Mouse (Mus musculus): ENCODE data around the gene Rras2. TPM values are rescaled to one million over a fixed set of nuclear protein-coding genes. Genes with fewer than 3 reads are reported as not detected.
A peak's percentile ranks its signal among the peaks of the same experiment; 100 is the strongest.

The Rras2 gene
- polyA plus RNA-seq, 1 experiment, result 1.6 TPM

DNA sequence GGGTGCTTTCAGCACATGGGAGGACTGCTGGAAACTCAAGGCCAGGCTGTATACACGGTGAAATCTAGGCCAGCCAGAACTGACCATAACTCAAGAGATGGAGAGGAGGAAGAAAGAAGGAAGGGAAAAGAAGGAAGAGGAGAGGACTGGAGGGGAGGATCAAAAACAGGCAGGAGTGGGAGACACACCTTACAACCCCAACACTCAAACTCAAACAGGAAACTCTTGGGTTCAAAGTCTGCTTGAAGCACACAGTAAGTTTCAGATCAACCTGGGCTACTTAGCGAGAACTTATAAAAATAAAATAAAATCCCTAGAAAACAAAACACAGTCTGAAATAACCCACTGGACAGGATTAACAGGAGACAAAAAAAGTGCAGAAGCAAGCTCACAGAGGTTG, 71.8 kb downstream of the Rras2 start:
- no peak for TF ChIP-seq FLI1 (IDR thresholded peaks at IDR 0.05; ENCODE audit: low read length)
- no peak for TF ChIP-seq GATA1 (IDR thresholded peaks at IDR 0.05; ENCODE audit: borderline replicate concordance, low read length)
- Histone ChIP-seq H3K27me3 (replicated peaks) (no peaks in the 10 kb centered on the region), H3K4me1 (peaks cover 78% of the 10 kb centered on the region), H3K4me3 (replicated peaks) (no peak overlapping the region), H3K9me3 (no peaks in the 10 kb centered on the region), H3K36me3 (replicated peaks; ENCODE audit: low read length) (no peaks in the 10 kb centered on the region)

DNA sequence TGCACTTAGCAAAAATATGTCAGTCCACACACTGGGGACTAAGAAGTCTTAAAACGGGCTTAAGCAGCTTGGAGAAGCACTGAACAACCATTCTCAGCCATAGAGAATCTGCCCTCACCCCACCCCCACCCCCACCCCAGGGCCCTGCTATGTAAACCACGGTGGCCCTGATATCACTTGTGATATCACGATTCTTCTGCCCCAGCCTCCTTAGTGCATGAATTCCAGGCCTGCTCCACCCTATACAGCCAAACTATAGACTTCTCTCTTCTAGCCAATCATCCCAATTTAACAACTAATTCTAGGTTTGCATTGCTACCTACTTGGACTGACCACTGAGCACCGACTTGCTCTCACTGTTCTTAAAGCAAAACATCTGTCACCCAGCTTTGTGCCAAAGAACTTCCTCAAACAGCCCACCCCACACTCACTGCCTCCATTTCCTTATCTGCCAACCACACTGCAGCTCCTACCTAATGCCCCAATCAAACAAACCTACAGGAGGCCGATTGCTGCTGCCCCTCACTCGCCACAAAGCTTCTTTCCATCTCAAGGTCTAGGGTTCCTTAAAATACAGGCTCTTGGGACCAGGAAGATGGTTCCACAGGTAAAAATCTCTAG, 73.5 kb downstream of the Rras2 start:
- H3K36me3 ChIP-seq (replicated peaks; ENCODE audit: low read length), result no peaks in the 10 kb centered on the region
- peaks cover 70% of the 10 kb centered on the region for H3K4me1 ChIP-seq
- no peaks in the 10 kb centered on the region for H3K9me3 ChIP-seq
- peaks cover 2% of the 10 kb centered on the region for H3K27me3 ChIP-seq (replicated peaks)
- peak overlapping the region; percentile 84 for H3K4me3 ChIP-seq (replicated peaks)
- no peak for TF ChIP-seq GATA1 (IDR thresholded peaks at IDR 0.05; ENCODE audit: borderline replicate concordance, low read length)
- TF ChIP-seq FLI1 (IDR thresholded peaks at IDR 0.05; ENCODE audit: low read length), result no peak

DNA sequence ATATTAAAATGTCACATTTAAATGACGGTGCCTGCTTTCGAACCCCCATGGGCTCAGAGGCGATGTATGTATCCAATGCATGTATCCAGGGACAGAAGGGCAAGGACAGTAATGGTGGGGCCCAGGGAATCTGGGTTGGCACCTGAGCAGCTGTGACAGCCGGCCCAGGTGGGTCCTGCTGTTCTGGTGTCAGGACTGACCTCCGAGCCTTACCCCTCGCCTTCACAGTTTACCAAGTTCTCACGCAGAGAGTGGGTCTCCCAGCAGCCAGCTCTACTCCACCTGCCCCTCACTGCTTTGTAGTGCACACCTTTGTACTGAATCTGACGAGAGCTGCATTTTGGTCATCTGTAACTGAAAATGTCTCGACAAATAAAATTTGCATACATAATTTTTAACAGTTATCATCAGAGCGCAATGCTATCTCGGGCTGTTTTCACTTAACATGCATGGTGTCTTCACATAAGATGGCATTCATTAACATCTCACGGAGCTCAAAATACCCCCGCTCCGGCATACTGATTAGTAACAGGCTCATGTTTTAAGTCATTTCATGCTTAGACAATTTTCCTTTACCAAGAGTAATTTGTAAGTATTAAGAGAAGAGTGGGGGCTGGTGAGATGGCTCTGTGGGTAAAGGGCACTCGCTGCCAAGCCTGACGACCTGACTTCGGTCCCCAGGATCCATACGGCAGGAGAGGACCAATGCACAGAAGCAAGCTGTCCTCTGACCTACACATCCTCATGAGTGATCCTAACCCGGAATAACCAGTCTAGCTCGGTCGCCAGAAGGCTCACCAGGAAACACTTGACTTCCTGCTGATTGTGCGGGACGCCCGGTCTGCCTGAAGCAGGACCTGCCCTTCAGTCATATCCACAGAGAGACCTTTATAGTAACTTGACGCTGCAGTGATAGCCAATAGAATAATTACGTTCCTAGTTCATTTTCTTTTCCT, 74.3 kb downstream of the Rras2 start:
- H3K4me3 ChIP-seq (replicated peaks), result peak overlapping the region; percentile 84
- no peaks in the 10 kb centered on the region for H3K9me3 ChIP-seq
- peaks cover 2% of the 10 kb centered on the region for H3K27me3 ChIP-seq (replicated peaks)
- TF ChIP-seq FLI1 (IDR thresholded peaks at IDR 0.05; ENCODE audit: low read length), result no peak
- no peak for TF ChIP-seq GATA1 (IDR thresholded peaks at IDR 0.05; ENCODE audit: borderline replicate concordance, low read length)
- peaks cover 70% of the 10 kb centered on the region for H3K4me1 ChIP-seq
- H3K36me3 ChIP-seq (replicated peaks; ENCODE audit: low read length), result no peaks in the 10 kb centered on the region

DNA sequence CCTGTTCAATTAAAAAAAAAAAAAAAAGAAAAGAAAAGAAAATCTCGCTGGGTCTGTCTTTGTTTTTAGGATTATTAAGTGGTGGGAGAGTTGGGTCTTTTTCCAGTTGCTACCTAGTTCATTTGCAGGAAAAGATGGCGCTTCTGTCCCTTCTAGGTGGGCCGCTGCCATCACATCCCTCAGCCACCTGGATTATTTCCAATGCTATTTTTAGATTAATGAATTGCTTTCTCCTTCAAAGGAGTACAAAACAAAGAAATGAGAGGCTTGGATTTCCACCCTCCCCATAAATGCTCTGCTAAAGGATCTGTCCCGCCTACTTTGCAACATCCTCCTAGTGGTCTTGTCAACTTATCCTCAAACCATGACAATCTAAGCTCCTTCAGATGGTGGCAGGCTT, 76.2 kb downstream of the Rras2 start:
- H3K4me1 ChIP-seq, result peaks cover 57% of the 10 kb centered on the region
- peaks cover 2% of the 10 kb centered on the region for H3K27me3 ChIP-seq (replicated peaks)
- H3K36me3 ChIP-seq (replicated peaks; ENCODE audit: low read length), result no peaks in the 10 kb centered on the region
- H3K9me3 ChIP-seq, result no peaks in the 10 kb centered on the region
- no peak overlapping the region for H3K4me3 ChIP-seq (replicated peaks)
- TF ChIP-seq FLI1 (IDR thresholded peaks at IDR 0.05; ENCODE audit: low read length) (no peak), GATA1 (IDR thresholded peaks at IDR 0.05; ENCODE audit: borderline replicate concordance, low read length) (no peak)

DNA sequence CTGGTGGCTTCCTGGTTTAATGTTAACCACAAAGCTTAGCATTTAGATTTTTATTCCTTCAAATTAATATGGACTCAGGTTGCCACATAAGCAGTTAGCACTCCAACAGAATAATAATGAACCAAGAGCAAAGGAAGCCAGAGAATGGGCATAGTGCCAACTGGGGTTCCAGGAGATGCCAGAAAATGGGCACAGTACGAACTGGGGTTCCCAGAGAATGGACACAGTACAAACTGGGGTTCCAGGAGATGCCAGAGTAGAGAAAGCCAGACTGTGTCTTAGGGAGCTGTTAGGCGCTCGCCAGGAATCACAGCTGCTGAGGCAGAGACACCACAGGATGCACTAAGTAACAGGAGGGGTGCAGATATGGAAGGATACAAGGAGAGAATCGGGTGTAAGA, 80.3 kb downstream of the Rras2 start:
- TF ChIP-seq GATA1 (IDR thresholded peaks at IDR 0.05; ENCODE audit: borderline replicate concordance, low read length) (no peak), FLI1 (IDR thresholded peaks at IDR 0.05; ENCODE audit: low read length) (no peak)
- no peaks in the 10 kb centered on the region for H3K36me3 ChIP-seq (replicated peaks; ENCODE audit: low read length)
- no peaks in the 10 kb centered on the region for H3K9me3 ChIP-seq
- H3K4me1 ChIP-seq, result peaks cover 30% of the 10 kb centered on the region
- peaks cover 17% of the 10 kb centered on the region for H3K27me3 ChIP-seq (replicated peaks)
- H3K4me3 ChIP-seq (replicated peaks), result no peak overlapping the region

DNA sequence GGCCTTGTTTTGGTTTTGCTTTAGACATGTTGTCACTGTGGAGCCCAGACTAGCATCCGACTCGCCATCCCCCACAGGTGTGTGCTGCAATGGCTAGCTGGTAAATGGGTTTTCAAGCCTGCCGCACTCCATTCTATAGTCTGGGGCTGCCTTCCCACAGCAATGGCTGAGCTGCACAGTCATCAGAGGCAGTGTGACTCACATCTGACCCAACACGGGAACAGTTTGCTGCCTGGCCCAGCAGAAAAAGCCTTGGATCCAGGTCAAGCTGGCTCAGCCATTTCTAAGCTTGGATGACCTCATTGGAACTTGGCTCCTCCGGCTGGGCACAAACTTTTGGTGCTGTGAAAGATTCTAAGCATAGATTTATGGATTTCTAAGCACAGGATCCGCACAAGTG, 88.0 kb downstream of the Rras2 start:
- no peak for TF ChIP-seq GATA1 (IDR thresholded peaks at IDR 0.05; ENCODE audit: borderline replicate concordance, low read length)
- no peak overlapping the region for H3K4me3 ChIP-seq (replicated peaks)
- no peaks in the 10 kb centered on the region for H3K36me3 ChIP-seq (replicated peaks; ENCODE audit: low read length)
- peaks cover 42% of the 10 kb centered on the region for H3K27me3 ChIP-seq (replicated peaks)
- peaks cover 10% of the 10 kb centered on the region; the same call in 1 of the 2 replicates for H3K4me1 ChIP-seq
- H3K9me3 ChIP-seq, result peaks cover 10% of the 10 kb centered on the region

DNA sequence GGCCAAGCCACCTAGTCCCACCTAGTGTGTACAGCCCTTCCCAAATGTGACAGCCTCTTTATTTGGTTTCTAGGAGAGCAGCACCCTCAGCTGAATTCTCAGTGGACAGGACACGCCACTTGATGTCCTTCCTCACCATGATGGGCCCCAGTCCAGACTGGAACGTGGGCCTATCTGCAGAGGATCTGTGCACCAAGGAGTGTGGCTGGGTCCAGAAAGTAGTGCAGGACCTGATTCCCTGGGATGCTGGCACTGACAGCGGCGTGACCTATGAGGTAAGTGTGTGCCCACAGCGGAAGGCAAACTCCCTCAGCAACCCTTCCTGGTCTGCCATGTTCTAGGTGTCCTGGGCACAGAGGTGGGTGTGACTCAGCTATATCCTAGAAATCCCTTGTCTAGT, 88.8 kb downstream of the Rras2 start:
- Histone ChIP-seq H3K4me3 (replicated peaks) (no peak overlapping the region), H3K4me1 (peaks cover 10% of the 10 kb centered on the region; the same call in 1 of the 2 replicates), H3K36me3 (replicated peaks; ENCODE audit: low read length) (no peaks in the 10 kb centered on the region), H3K9me3 (peaks cover 14% of the 10 kb centered on the region), H3K27me3 (replicated peaks) (peaks cover 40% of the 10 kb centered on the region)
- no peak for TF ChIP-seq GATA1 (IDR thresholded peaks at IDR 0.05; ENCODE audit: borderline replicate concordance, low read length)
- TF ChIP-seq FLI1 (IDR thresholded peaks at IDR 0.05; ENCODE audit: low read length), result no peak

DNA sequence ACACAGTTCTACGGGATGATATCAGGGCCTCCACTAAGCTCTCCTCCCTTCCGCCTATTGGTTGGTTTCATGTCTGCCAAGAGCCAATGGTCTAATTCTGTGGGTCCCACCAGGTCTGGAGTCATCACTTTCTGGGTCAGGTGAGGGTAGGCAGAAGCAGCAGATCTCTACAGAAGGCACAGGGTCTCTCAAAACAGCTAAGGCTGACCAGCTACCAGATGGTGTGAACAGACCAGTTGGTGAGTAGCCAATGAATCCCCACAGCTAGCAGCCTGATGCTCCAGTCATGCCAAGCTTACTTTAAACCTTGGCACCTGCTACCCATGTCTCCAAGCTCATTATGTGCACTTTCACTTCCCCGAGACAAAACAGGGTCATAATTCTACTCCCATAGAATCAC, 90.2 kb downstream of the Rras2 start:
- Histone ChIP-seq H3K36me3 (replicated peaks; ENCODE audit: low read length) (no peaks in the 10 kb centered on the region), H3K27me3 (replicated peaks) (peaks cover 34% of the 10 kb centered on the region), H3K4me1 (peaks cover 10% of the 10 kb centered on the region; the same call in 1 of the 2 replicates), H3K4me3 (replicated peaks) (no peak overlapping the region), H3K9me3 (peaks cover 14% of the 10 kb centered on the region)
- TF ChIP-seq GATA1 (IDR thresholded peaks at IDR 0.05; ENCODE audit: borderline replicate concordance, low read length) (no peak), FLI1 (IDR thresholded peaks at IDR 0.05; ENCODE audit: low read length) (no peak)

DNA sequence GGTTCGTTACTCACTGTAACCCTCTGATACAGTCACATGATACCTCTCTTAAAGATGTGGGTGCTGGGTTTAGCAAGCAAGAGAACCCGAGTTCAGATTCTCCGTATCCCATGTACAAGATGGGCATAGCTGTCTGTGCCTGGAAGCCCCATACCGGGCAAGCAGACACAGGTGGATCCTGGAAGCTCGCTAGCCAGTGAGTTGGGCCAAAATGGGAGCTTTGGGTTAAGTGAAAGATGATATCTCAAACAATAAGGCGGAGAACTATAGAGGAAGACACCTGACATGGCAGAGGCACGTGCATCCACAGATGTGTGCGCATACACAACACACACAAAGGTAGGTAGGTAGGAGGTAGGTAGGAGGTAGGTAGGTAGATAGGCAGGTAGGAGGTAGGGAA, 90.7 kb downstream of the Rras2 start:
- Histone ChIP-seq H3K36me3 (replicated peaks; ENCODE audit: low read length) (no peaks in the 10 kb centered on the region), H3K4me1 (peaks cover 10% of the 10 kb centered on the region; the same call in 1 of the 2 replicates), H3K9me3 (peaks cover 14% of the 10 kb centered on the region), H3K4me3 (replicated peaks) (no peak overlapping the region), H3K27me3 (replicated peaks) (peaks cover 31% of the 10 kb centered on the region)
- TF ChIP-seq FLI1 (IDR thresholded peaks at IDR 0.05; ENCODE audit: low read length) (no peak), GATA1 (IDR thresholded peaks at IDR 0.05; ENCODE audit: borderline replicate concordance, low read length) (no peak)

DNA sequence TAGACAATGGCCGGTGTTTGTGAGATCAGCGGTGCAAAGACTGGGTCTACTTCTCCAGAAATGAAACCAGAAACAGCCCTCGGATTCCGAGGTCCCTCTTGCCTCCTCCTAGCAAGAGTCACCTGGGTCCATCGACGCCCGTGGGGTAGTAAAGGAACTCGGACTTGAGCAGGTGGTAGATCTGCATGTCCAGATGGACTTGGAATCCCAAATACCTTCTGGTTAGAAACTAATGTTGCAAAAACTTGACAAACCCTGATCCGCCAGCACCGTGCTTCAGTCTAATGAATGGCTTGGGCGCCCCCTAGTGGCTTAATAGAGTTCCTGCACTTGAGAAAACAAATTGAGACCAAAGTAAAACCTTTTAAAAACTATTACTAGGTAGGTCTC, 96.9 kb downstream of the Rras2 start:
- H3K4me3 ChIP-seq (replicated peaks), result peak overlapping the region; percentile 93
- peaks cover 26% of the 10 kb centered on the region for H3K27me3 ChIP-seq (replicated peaks)
- peaks cover 14% of the 10 kb centered on the region for H3K9me3 ChIP-seq
- H3K36me3 ChIP-seq (replicated peaks; ENCODE audit: low read length), result no peaks in the 10 kb centered on the region
- no peak for TF ChIP-seq FLI1 (IDR thresholded peaks at IDR 0.05; ENCODE audit: low read length)
- TF ChIP-seq GATA1 (IDR thresholded peaks at IDR 0.05; ENCODE audit: borderline replicate concordance, low read length), result no peak
- H3K4me1 ChIP-seq, result peaks cover 4% of the 10 kb centered on the region

Measured in megakaryocyte, embryonic 14.5 days (primary cell).